Mouse (Mus musculus) layer of hippocampus, adult 11-12 months (tissue): ENCODE data around the gene Adcy3.

ENCODE experiments used
- DNase-seq: peaks from one replicate; pipeline ENCODE4 v3.0.0; 2022; ENCODE audit warnings: low spot score

The Adcy3 gene

DNA sequence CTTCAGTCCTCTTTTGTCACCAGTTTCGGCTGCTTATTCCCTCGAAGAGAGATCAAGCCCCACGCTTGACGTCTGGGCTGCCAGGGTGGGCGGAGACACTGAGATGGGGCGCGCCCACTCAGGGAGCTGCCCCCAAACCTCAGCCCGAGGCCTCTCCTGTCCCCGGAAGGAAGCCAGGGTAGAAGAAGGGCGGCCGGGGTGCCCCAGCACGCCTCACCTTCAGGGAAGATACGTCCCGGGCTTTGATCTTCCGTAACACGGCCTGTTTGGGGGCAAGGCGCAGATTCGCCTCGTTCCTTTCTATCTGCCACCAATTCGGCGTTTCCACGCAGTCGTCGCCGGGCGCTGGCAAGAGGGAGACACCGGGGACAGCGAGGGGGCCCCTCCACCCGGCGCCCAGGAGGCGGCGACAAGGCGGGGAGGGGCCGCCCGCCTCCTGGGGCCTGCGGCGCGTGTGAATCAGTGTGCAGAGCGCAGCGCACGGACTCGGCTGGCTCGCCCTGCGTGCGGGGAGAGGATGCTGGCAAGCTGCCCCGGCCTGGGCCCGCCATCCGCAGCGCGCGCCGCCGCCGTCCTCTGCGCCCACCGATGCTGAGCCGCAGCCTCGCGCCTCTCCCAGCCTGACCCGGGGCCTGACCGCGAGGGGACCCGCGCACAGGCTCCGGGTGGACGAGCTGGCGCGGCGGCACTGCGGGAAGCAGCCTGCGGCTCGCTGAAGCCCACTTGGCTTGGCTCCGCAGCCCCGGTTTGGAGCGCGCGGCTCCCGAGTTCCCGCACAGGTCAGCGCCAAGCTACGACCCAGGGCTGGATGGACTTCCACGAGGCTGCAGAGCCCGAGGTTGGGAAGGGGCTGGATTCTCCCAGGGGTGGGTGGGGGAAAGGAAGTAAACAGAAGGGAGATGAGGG is at the start of gene Adcy3:
Gene Adcy3 (plus strand): TSS at position 163 of the 906 bp plus-strand sequence.
- DNase-seq = peak; percentile 60

DNA sequence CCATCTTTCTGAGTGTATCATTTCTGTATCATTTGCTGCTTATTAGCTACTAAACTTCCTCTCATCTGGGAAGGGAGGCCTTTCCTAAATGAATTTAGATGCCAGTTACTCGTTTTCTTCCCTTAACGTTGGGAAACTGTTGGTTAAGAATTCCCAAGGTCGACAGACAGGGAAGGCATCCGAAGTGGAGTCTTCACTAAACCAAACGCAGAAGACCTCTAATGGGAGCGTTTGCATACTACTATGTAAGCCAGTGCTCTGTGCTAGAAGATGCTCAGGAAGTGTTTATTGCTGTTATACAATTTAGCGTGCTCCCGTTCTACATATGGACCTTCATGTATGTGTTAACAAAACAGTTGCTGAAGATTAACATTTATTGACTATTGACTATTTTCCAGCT is 49.5 kb upstream of the Adcy3 start:
- no peak for DNase-seq

DNA sequence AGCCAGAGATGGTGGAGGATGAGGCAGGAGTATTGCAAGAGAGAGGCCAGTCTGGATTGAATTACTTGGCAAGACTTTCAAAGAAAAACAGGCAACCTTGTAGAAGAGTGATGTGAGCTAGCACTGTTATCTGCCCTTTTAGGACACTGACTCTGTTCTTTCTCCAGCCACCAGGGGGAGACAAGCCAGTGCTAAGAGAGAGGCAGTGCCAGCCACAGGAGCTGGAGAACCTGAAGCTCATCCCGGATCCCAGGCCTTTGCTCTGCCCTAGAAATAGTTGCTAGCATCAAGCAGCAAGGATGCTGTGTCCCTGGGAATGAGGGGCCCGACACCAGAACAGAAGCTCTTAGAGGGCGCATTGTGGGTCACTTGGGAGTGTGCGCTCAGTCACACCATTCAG is 25.5 kb upstream of the Adcy3 start:
- peak; percentile 79 for DNase-seq

DNA sequence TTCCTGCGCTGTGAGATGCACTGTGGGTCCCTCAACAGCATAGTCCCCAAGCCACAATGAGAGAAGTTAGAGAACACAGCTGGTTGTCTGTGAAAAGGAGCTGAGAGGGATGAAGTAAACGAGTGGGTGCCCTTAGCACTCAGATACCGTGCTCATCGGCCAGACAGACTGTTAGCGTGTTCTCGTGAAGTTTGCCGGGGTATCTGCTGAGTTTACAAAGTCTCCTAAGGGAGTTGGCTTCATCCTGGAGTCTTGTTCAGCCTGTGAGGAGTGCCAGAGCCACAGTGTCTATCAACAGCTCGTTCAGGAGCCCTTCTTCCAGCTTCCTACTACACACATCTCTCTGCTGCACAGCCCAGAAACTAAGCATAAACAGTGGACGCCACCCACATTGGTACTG is 16.8 kb upstream of the Adcy3 start:
- no peak for DNase-seq

DNA sequence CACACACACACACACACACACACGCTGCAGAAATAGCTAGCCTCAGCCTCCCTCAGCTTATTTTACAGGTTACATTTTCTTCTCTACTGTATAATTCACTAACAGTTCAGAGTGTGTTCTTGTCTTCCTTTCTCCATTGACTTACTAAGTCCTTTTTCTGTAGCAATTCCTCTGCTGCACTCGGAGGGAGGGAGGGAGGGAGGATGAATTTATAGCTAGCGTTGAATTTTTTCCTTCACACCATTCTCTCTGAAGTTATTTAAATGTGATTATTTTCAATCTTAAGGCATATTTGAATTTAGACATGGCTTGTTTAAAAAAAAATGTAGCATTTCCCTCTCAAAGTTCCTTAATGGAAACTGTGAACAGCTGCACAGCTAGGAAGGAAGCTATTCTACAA is 15.8 kb upstream of the Adcy3 start:
- DNase-seq = no peak

DNA sequence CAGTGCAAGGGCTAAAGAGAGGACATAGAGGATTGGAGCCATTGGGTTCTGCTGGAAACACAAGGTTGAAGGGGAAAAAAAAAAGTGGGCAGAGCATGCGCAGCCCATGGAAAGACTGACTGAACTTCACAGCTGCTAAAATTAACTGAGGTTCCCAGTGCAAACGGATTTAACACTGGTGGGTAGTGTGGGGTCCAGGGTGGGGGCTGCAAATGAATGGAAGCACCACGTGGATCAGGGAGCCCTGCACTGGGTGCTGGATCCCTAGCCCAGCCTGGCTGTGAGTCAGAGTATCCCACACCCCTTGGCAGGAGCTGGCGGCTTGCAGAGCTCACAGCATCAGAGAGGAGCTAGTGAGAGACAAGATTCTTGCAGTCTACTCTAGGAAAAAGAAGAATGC is 15.3 kb upstream of the Adcy3 start:
- DNase-seq = peak; percentile 36

DNA sequence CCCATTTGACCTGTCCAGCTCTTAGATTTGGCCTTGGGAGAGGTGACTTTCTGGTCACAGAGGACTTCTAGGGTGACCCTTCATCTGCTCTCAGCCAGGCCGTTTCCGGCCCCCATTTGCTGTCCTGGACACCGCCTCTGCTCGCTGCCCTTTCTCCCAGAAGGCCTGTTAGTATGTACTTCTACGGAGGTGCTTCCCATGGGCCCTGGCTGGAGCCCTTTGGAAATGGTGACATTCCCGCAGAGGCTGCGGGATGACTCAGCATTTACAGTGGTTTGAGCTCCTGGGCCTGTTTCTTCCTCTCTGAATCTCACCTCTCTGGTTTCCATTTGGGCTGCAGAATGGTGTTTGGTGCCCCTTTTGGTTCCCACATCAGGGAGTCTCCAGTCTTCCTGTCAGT is 5.6 kb upstream of the Adcy3 start:
- DNase-seq = no peak

DNA sequence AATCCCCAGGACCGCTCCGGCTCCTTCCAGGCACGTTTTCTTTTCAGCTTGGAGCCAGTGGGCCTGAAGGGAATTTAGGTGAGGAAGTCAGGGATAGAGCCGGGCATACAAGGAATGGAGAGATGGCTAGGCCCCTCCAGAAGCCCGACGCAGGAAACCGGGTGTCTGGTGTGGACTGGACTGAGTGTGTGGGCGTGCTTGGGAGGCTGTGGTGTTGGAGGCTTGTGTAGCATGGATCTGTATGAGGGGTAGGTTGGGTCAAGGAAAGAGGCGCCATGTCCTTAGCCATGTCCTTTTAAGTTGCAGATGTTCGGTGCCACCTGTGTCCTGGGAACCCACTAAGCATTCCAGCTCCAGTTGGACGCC is 927 bp downstream of the Adcy3 start:
- no peak for DNase-seq

DNA sequence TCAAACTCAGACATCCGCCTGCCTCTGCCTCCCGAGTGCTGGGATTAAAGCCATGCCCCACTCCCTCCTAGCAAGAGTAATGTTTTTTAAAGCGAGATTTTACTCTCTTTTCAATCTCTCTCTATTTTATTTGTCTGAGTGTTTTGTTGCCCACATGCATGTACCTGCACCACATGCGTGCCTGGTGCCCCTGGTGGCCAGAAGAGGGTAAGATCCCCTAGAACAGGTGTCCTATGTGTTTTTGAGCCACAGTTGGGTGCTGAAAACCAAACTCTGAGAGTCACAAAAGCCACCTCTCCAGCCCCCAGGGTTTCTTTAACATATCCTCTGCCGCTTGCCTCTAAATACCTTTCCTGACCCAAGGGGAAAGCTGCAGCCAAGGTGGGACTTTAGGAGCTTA is 10.3 kb downstream of the Adcy3 start:
- DNase-seq = no peak

DNA sequence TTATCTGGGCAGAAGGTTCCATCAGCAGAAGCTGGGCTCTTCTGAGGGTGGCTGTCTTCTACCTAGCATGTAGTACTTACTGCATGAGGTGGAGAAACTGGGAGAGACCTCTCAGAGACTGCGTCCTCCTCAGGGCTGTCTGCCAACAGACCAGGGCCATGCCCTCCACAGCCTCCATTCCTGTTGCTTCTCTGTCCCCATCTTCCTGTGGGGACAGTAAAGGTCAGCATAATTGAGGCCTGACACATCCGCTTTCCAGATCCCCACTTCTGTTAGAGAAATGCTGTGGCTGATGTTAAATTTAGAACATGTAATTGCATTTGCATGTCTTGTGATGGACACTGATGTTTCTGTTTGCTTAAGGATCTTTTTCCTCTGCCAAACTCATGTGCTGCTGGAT is 18.0 kb downstream of the Adcy3 start:
- DNase-seq = no peak

DNA sequence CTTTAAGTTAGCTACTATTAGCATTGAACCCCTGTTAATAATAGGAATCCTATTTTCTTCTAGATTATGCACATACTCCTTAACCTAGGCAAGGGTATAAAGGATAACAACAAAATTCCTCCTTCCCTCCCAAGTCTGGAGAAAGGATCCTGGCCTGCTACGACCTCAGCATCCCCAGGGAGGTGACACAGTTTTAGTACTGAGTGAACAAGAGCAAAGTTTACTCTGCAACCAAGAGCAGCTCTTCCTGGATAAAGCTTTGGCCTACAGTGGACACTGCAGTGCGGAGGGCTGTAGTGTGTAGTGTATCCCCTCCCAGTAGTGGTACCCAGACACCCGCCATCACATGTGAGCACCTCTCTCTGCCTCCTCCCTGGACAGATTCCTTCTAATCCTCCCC is 19.1 kb downstream of the Adcy3 start:
- no peak for DNase-seq

DNA sequence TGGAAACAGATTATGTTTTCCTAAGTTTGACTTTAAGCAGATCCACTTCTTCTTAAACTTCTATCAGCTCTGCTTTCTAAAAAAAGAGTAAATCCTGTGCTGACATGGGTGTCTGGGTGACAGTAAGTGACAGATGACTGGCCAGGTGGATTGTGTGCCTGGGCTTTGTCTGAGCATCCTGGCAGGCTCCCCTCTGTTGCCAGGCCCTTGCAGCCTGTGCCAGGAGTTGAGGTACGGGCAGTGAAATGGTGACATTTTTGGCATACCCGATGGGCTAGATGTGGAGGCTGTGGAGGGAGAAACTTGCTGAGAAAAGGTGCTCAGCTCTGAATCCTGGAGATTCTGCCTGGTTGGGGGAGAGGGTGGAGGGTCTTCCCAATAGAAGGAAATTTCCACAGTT is 24.6 kb downstream of the Adcy3 start:
- no peak for DNase-seq

DNA sequence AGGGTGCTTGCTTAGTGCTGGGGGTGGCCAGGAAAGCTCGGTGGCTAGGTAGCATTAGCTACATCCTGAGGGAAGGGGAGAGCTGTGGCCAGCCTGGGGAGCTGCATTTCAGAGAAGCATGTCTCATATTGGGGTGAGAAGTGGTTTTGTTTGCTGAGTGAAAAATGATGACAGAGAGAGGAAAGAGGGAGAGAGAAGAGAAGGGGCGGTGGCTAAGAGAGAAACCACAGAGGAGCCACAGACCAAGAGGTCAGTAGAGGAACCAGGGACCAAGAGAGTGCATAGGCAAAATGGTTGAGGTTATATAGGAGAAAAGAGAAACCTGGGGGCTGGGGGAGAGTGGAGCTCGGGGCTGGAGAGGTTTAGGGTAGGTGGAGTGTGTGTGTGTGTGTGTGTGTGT is 25.3 kb downstream of the Adcy3 start:
- no peak for DNase-seq

DNA sequence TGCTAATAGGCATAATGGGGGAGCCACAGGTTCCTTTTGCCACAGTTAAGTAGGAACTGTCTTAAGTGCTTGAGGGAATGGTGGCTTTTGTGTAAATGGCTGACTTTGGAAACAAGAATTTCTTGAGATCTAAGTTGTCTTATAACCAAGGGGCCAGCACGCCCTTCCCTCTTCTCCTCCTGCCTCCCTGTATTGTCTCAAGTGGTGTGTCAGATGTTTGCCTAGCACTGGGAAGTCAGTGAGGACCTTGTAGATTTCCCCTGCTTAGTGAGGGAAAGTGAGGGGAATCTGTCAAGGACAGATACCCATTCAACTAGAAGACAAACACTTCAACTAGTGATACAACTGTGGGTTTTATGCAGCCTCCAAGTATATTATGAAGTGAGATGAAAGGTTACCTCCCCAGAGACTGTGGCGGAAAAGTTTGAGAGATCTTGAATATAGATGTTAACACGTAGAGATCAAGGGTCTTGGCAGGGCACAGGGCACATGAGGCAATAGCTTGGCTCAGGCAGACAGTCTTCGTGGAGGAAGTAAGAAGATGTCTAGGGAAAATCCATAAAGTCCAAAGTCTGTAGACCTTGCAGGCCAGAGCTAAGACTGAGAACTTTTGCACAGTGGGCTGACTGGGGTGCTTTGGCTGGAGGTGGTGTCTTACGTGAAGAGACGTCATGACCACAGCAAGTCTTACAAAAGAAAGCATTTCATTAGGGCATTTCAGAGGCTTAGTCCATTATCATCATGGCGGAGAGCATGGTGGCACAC is 26.1 kb downstream of the Adcy3 start:
- DNase-seq = no peak

DNA sequence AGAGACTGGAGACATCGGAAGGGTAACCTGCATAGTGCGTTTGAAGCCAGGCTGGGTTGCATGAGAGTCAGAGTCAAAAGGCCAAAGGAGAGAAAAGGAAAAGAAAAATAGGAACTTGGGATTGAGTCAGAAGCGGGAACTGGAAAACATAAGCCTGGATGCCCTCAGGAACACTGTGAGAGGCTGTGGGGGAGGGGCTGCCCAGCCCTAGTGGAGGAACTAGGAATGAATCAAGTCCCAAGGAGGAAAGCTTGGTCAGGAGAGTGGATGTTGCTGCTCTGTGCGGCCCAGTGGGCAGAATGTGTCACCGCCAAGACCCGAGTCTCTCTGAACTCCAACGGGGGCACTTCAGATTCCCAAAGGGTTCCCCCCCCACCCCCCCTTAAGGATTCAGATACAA is 27.4 kb downstream of the Adcy3 start:
- DNase-seq = no peak

DNA sequence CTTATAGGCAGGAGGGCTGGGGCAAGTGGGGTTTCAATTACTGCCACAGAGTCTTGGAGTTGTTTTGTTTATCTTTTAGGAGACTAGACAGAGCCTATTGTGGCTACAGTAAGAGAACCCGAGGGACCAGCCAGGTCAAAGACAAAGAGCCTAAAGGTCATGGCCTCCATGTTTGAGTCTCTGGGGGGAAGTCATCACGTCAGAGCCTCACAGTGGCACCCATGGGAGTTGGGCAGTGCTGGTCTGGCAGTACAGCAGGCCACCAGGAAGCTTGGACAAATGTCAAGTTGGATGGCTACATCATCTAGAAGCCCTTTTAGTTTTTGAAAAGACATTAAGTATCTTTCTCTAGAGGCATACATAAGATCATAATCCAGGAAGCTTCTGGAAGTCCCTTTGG is 30.0 kb downstream of the Adcy3 start:
- DNase-seq = no peak

DNA sequence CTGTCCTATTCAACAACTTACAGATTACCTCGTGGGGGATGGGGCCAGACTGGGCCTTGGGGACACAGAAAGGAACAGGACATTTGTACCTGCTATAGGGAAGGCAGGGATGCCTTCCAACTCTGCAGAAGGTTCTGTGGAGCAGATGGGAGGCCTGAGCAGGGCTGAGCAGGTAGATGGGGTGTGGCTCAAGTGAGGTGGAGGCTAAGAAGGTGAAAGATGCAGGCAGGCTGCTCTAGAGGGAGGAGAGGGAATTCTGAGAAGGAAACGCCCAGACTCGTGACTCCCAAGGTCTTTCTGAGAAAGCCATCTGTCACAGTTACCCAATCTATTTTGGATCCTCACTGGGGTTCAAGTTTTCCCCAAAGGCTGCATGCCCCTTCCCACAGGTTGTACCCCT is 34.1 kb downstream of the Adcy3 start:
- no peak for DNase-seq

DNA sequence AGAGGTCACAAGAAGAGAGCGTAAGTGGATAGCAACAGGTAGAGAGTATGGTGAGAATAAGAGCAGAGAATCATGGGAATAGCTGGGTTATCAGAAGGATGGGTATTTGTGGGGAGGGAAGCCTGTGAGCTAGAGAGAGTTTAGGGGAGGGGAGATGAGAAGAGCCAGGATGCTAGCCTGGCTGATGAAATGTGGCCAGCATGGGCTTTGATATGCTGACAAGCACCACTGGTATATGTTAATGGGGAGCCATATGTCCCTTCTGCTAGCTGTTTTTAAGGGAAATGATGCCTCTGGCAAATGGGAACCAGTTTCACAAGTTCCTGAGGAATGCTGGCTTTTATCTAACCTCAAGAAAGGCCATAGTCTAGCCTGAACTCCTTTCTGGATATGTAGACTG is 36.2 kb downstream of the Adcy3 start:
- DNase-seq = no peak

DNA sequence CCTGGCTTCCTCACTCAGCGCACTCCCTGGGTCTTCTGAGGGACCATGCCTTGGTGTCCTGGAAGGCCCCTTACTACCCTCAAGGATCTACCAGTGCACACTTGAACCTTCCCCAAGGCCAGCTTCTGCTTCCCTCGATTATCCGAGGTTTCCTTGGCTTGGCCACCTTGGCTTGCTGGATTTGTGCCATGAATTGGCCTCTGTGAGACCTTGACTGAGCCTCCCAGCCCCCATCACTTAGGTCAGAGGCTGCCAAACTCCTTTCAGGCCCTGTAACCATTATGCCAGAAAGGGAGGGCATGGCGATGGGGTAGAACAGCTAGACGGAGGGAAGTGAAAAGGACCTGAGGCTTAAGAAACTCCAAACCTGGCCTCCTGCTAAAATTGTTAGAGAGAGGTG is 36.7 kb downstream of the Adcy3 start:
- no peak for DNase-seq

DNA sequence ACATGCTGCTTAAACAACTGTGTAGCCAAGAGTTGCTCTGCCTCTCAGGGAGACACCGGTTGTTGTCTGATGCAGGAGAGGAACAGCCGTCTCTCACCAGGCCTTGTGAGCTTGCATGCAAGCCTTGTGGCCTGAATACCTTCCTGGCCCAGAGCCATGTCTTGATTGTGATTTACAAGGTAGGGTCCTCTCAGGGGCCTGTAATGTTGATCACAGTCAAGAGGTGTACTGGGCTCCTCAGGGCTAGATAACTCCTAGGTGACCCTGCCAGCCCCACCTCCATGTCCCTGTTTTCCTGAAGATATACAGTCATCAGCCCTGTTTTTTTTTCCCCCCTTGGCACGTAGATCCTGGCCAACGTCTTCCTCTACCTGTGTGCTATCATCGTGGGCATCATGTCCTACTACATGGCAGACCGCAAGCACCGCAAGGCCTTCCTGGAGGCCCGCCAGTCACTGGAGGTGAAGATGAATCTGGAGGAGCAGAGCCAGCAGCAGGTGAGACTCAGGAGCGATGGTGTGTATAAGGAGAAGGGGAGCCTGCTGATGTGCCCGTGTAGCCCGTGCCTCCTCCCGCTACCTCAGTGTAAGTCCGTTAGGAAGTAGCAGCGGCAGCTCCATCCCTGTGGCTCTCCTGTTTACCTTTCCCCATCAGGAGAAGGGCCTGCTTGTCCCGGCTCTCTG is 40.3 kb downstream of the Adcy3 start:
- no peak for DNase-seq

DNA sequence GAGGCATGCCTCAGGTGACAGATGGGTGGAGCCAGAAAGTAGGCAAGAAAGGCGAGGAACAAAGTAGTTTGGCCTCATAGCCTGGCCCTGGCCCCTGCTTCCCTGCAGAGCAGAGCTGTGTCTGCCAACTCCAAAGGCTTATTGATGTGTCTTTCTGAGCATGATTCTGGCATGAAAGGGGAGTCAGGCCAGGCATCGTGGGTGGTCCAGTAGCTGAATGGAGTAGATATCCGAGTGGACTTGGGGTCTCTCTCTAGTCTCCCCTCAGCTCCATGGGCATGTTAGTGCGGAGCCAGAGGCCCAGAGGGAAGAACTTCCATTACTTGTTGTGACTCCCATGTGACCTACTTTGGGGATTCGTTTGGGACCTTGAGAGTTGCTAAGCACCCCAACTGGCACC is 45.9 kb downstream of the Adcy3 start:
- no peak for DNase-seq

DNA sequence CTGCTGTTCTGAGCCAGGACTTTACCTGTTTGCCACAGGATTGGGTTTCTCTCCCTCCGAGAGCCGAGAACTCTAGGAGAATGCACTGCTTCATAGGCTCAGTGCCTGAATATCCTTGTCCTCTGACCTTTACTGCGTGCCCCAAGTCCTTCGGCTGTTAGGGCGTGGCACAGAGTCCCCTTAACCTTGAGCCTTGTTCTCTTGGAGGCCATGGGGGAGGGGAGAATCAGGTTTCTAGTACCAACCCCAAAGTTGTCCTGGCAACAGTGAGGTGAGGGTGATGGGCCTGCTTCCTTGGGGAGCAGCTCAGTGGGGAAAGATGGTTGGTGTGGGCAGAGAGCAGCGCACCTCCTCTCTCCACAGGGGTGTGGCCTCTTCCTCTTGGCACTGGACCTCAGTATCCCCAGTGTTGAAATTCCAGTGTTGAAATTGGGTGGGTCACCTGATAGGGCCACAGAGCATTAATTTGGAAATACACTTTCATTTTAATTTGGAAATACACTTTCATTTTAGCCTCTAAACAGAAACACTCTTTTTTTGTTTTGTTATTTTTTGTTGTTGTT is 46.8 kb downstream of the Adcy3 start:
- no peak for DNase-seq

DNA sequence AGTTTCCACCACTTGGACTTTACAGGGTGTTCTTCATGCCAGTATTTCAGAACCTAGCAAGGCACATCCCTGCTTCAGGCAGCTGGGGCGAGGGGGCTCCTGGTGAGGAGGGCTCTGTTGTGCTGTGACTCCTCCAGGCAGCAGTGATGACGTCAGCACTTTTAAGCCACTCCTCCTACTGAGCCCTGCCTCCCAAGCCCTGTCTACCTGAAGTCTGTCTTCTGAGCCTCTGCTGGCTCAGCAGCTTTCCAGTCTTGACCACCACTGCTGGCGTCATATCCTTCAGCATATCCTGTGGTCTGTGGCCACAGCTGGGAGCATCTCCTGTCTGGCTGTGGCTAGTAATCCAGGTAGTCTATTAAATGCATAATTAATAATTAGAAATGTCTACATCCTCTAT is 47.6 kb downstream of the Adcy3 start:
- no peak for DNase-seq
